Mouse (Mus musculus) bone marrow macrophage, adult 2 months (primary cell): ENCODE data around the gene Gjd2. TPM values are rescaled to one million over a fixed set of nuclear protein-coding genes. Genes with fewer than 3 reads are reported as not detected.

Experiments
- H3K27ac ChIP-seq: 2 replicates; pipeline ENCODE4 v1.5.1; 2012; ENCODE audit warnings: low read depth, low read length; ENCODE audit not compliant: insufficient read depth
- H3K4me1 ChIP-seq: 2 replicates; pipeline ENCODE4 v1.6.1; 2012; ENCODE audit warnings: low read length; ENCODE audit not compliant: control insufficient read depth, insufficient read depth
- H3K4me3 ChIP-seq: 2 replicates; pipeline ENCODE4 v1.5.1; 2012; ENCODE audit warnings: mild to moderate bottlenecking, low read length, moderate library complexity; ENCODE audit not compliant: insufficient read depth
- CTCF ChIP-seq: IDR thresholded peaks from 2 replicates; pipeline ENCODE4 v1.5.1; 2012; ENCODE audit warnings: low read depth, mild to moderate bottlenecking, low read length, moderate library complexity
- POLR2A ChIP-seq: IDR thresholded peaks from 2 replicates; pipeline ENCODE4 v1.6.1; 2012; ENCODE audit warnings: mild to moderate bottlenecking, low read depth, low read length, borderline replicate concordance
- polyA plus RNA-seq: library from polyadenylated mRNA; stranded (reverse); fragments of >200 nt; gene quantifications from 2 replicates; pipeline ENCODE4 v1.2.4, GENCODE M21; 2012; ENCODE audit not compliant: missing spikeins, insufficient read depth, insufficient read length

Gene Gjd2
- polyA plus RNA-seq, 1 experiment = not detected

- H3K4me1 ChIP-seq = no peaks in the 10 kb centered on the region
- H3K4me3 ChIP-seq = no peak overlapping the region
- TF ChIP-seq CTCF (no peak), POLR2A (no peak)
- H3K27ac ChIP-seq = no peak overlapping the region
These were observed 36.0 kb upstream of the Gjd2 start for GRCm38 (mm10) chr2:114049372-114049771.

GRCm38 (mm10) chr2:114047960-114048611 lies 34.7 kb upstream of the Gjd2 start:
- Histone ChIP-seq H3K27ac (no peak overlapping the region), H3K4me3 (no peak overlapping the region), H3K4me1 (no peaks in the 10 kb centered on the region)
- no peak for TF ChIP-seq CTCF

GRCm38 (mm10) chr2:114046151-114046664 lies 32.8 kb upstream of the Gjd2 start:
- Histone ChIP-seq H3K4me3 (no peak overlapping the region), H3K4me1 (no peaks in the 10 kb centered on the region), H3K27ac (no peak overlapping the region)
- TF ChIP-seq POLR2A (no peak), CTCF (no peak)

GRCm38 (mm10) chr2:114037926-114038325 lies 24.5 kb upstream of the Gjd2 start:
- Histone ChIP-seq H3K4me3 (no peak overlapping the region), H3K4me1 (no peaks in the 10 kb centered on the region), H3K27ac (no peak overlapping the region)
- TF ChIP-seq POLR2A (no peak), CTCF (no peak)

GRCm38 (mm10) chr2:114032259-114032658 lies 18.8 kb upstream of the Gjd2 start:
- H3K27ac ChIP-seq = no peak overlapping the region
- TF ChIP-seq POLR2A = no peak
- no peak for TF ChIP-seq CTCF
- H3K4me1 ChIP-seq = no peaks in the 10 kb centered on the region
- no peak overlapping the region for H3K4me3 ChIP-seq

GRCm38 (mm10) chr2:114023383-114023782 lies 10.0 kb upstream of the Gjd2 start:
- no peak overlapping the region for H3K27ac ChIP-seq
- H3K4me3 ChIP-seq = no peak overlapping the region
- no peaks in the 10 kb centered on the region for H3K4me1 ChIP-seq
- no peak for TF ChIP-seq POLR2A
- no peak for TF ChIP-seq CTCF

- Histone ChIP-seq H3K4me3 (no peak overlapping the region), H3K27ac (no peak overlapping the region)
These were observed 6.8 kb upstream of the Gjd2 start for GRCm38 (mm10) chr2:114020210-114020563.

GRCm38 (mm10) chr2:114019474-114020209 lies 6.2 kb upstream of the Gjd2 start:
- Histone ChIP-seq H3K4me3 (no peak overlapping the region), H3K4me1 (no peaks in the 10 kb centered on the region), H3K27ac (no peak overlapping the region)
- TF ChIP-seq POLR2A = no peak
- no peak for TF ChIP-seq CTCF

More at GRCm38 (mm10) chr2:114020210-114020563, 6.8 kb upstream of the Gjd2 start:
- TF ChIP-seq CTCF (no peak), POLR2A (no peak)
- H3K4me1 ChIP-seq = no peaks in the 10 kb centered on the region

GRCm38 (mm10) chr2:114018136-114018535 lies 4.7 kb upstream of the Gjd2 start:
- no peak for TF ChIP-seq POLR2A
- no peak for TF ChIP-seq CTCF
- Histone ChIP-seq H3K4me1 (no peaks in the 10 kb centered on the region), H3K4me3 (no peak overlapping the region), H3K27ac (no peak overlapping the region)

- TF ChIP-seq CTCF (no peak), POLR2A (no peak)
- H3K4me1 ChIP-seq = no peaks in the 10 kb centered on the region
- H3K27ac ChIP-seq = no peak overlapping the region
- H3K4me3 ChIP-seq = no peak overlapping the region
These were observed 1.4 kb upstream of the Gjd2 start for GRCm38 (mm10) chr2:114014839-114015238.
